16 mouse cellular contexts compared by ENCODE assay signal in the genomic region with DNA sequence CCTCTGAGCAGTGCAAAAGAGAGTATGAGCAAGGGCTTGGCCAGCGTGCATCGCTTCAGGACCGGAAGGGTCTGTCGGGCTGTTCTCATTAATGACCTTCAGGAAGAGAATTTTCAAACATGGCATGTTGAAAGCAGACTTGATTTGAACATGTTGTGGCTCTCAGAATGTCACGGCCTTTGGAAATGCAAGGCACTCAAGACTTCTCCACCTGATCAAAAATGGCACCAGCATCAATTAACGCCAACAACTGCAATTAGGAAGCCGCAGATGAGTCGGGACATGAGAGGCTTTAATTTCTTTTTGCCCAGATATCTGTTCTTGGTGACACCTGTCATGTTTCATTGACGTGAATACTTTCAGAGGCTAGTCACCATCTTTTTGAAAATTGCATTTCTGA.
A peak's percentile ranks its signal among the peaks of the same experiment; 100 is the strongest.
DNase-seq lines count a peak whose midpoint lies in the region; ATAC-seq lines count a peak whose summit lies in the region.
"Had no signal": no experiment of that assay in that cellular context is flagged by ENCODE, and none has a peak within 500 bp of the region (broad histone marks: within the 10 kb centered on the region; RNA-seq: fewer than 3 reads in every experiment).

No protein-coding gene starts in this region.

- no peak overlapping the region for H3K4me2 ChIP-seq in hindbrain, embryonic 13.5 days
- H3K4me2 ChIP-seq in hindbrain, embryonic 12.5 days (replicated peaks), result no peak overlapping the region
- no peak overlapping the region for H3K4me2 ChIP-seq in midbrain, embryonic 12.5 days (replicated peaks)
- H3K4me2 ChIP-seq in midbrain, embryonic 14.5 days (ENCODE audit: low read length), result no peak overlapping the region
- H3K4me2 ChIP-seq: embryonic facial prominence, embryonic 13.5 days; forebrain, embryonic 12.5 days had no signal

- H3K9ac ChIP-seq in hindbrain, embryonic 13.5 days, result no peak overlapping the region
- no peak overlapping the region for H3K9ac ChIP-seq in hindbrain, embryonic 12.5 days
- no peak overlapping the region for H3K9ac ChIP-seq in midbrain, embryonic 12.5 days (replicated peaks)
- no peak overlapping the region for H3K9ac ChIP-seq in midbrain, embryonic 14.5 days (replicated peaks; ENCODE audit: low read length)
- H3K9ac ChIP-seq: embryonic facial prominence, embryonic 13.5 days; forebrain, embryonic 12.5 days had no signal

- no peak for DNase-seq in midbrain, embryonic 14.5 days
- DNase-seq in retina, embryonic 14.5 days (ENCODE audit: low spot score), result peak; percentile 22
- DNase-seq in thymus, postnatal 0 days (ENCODE audit: low spot score), result no peak
- DNase-seq: adrenal gland, postnatal 10 days; cerebellum, adult 11-12 months; cerebellum, adult 9-10 months; cerebellum, postnatal 25 days; gastrocnemius, postnatal 10 days; heart, postnatal 14 days had no signal

- 0 out of 2 replicates have a peak overlapping the region, but pooled peaks have one; percentile 15 for H3K27ac ChIP-seq in hindbrain, embryonic 13.5 days
- no peak overlapping the region for H3K27ac ChIP-seq in hindbrain, embryonic 12.5 days
- 0 out of 2 replicates have a peak overlapping the region, but pooled peaks have one; percentile 6 for H3K27ac ChIP-seq in midbrain, embryonic 12.5 days (replicated peaks)
- no peak overlapping the region for H3K27ac ChIP-seq in midbrain, embryonic 14.5 days (replicated peaks; ENCODE audit: low read depth, low read length)
- H3K27ac ChIP-seq: embryonic facial prominence, embryonic 13.5 days; forebrain, embryonic 12.5 days; hindbrain, postnatal 0 days had no signal

- no peaks in the 10 kb centered on the region for H3K36me3 ChIP-seq in hindbrain, embryonic 13.5 days
- no peaks in the 10 kb centered on the region for H3K36me3 ChIP-seq in hindbrain, embryonic 12.5 days
- H3K36me3 ChIP-seq in midbrain, embryonic 12.5 days, result no peaks in the 10 kb centered on the region
- H3K36me3 ChIP-seq in midbrain, embryonic 14.5 days (ENCODE audit: control insufficient read depth, insufficient read depth, low read length), result no peaks in the 10 kb centered on the region
- H3K36me3 ChIP-seq: embryonic facial prominence, embryonic 13.5 days; forebrain, embryonic 12.5 days had no signal

- no peaks in the 10 kb centered on the region for H3K9me3 ChIP-seq in hindbrain, embryonic 13.5 days
- no peaks in the 10 kb centered on the region for H3K9me3 ChIP-seq in hindbrain, embryonic 12.5 days (replicated peaks)
- no peaks in the 10 kb centered on the region for H3K9me3 ChIP-seq in midbrain, embryonic 12.5 days
- H3K9me3 ChIP-seq in midbrain, embryonic 14.5 days (ENCODE audit: control insufficient read depth, low read length), result no peaks in the 10 kb centered on the region
- H3K9me3 ChIP-seq: embryonic facial prominence, embryonic 13.5 days; forebrain, embryonic 12.5 days had no signal

- H3K4me3 ChIP-seq in hindbrain, embryonic 13.5 days, result no peak overlapping the region
- H3K4me3 ChIP-seq in hindbrain, embryonic 12.5 days, result no peak overlapping the region
- H3K4me3 ChIP-seq in midbrain, embryonic 12.5 days, result no peak overlapping the region
- no peak overlapping the region for H3K4me3 ChIP-seq in midbrain, embryonic 14.5 days (replicated peaks; ENCODE audit: low read depth, low read length)
- H3K4me3 ChIP-seq: embryonic facial prominence, embryonic 13.5 days; forebrain, embryonic 12.5 days had no signal

- peaks cover 32% of the 10 kb centered on the region for H3K4me1 ChIP-seq in hindbrain, embryonic 13.5 days (replicated peaks)
- peaks cover 11% of the 10 kb centered on the region; the same call in 1 of the 2 replicates for H3K4me1 ChIP-seq in hindbrain, embryonic 12.5 days
- H3K4me1 ChIP-seq in midbrain, embryonic 12.5 days, result peaks cover 28% of the 10 kb centered on the region
- peaks cover 12% of the 10 kb centered on the region for H3K4me1 ChIP-seq in midbrain, embryonic 14.5 days (ENCODE audit: control insufficient read depth, insufficient read depth, low read length)

- no peaks in the 10 kb centered on the region for H3K27me3 ChIP-seq in hindbrain, embryonic 13.5 days
- H3K27me3 ChIP-seq in hindbrain, embryonic 12.5 days, result no peaks in the 10 kb centered on the region
- no peaks in the 10 kb centered on the region for H3K27me3 ChIP-seq in midbrain, embryonic 12.5 days
- no peaks in the 10 kb centered on the region for H3K27me3 ChIP-seq in midbrain, embryonic 14.5 days (ENCODE audit: control insufficient read depth, insufficient read depth, low read length)
- H3K27me3 ChIP-seq: embryonic facial prominence, embryonic 13.5 days; forebrain, embryonic 12.5 days had no signal

- WGBS in hindbrain, embryonic 13.5 days, result 64% methylated on average over 9 of the region's 9 CpGs
- 71% methylated on average over 9 of the region's 9 CpGs for WGBS in hindbrain, embryonic 12.5 days
- 83% methylated on average over 9 of the region's 9 CpGs for WGBS in midbrain, embryonic 12.5 days
- 71% methylated on average over 9 of the region's 9 CpGs for WGBS in midbrain, embryonic 14.5 days

- ATAC-seq in hindbrain, embryonic 13.5 days (ENCODE audit: low FRiP score), result no peak
- no peak for ATAC-seq in hindbrain, embryonic 12.5 days (ENCODE audit: low FRiP score)
- ATAC-seq in midbrain, embryonic 12.5 days (ENCODE audit: low FRiP score, low read depth), result no peak
- no peak for ATAC-seq in midbrain, embryonic 14.5 days (ENCODE audit: low FRiP score, low TSS enrichment)
- ATAC-seq: forebrain, embryonic 16.5 days; hindbrain, postnatal 0 days had no signal

Comparison
In these comparisons a context has a peak if more than half of its experiments do, and no peak if none do; other contexts are left out.
1. H3K27ac ChIP-seq: peak in hindbrain, embryonic 13.5 days (single experiment) and midbrain, embryonic 12.5 days (single experiment); none in hindbrain, embryonic 12.5 days (single experiment) and midbrain, embryonic 14.5 days (single experiment).